Mouse (Mus musculus) brain, adult 10 weeks (tissue): Measurements from ENCODE around the gene Pla2g4d. TPM values are rescaled to one million over a fixed set of nuclear protein-coding genes. Genes with fewer than 3 reads are reported as not detected.

Source experiments
- polyA plus RNA-seq: library from polyadenylated mRNA; stranded (reverse); fragments of 350-450 nt; fragmentation: Illumina TruSeq; extraction: RNeasy Lipid Tissue Mini Kit (QIAGEN cat#74804); gene quantifications from one replicate; pipeline ENCODE4 v1.2.3, GENCODE M21; 2015; ENCODE audit warnings: low read depth, low replicate concordance

Pla2g4d gene
- polyA plus RNA-seq = not detected

DNA sequence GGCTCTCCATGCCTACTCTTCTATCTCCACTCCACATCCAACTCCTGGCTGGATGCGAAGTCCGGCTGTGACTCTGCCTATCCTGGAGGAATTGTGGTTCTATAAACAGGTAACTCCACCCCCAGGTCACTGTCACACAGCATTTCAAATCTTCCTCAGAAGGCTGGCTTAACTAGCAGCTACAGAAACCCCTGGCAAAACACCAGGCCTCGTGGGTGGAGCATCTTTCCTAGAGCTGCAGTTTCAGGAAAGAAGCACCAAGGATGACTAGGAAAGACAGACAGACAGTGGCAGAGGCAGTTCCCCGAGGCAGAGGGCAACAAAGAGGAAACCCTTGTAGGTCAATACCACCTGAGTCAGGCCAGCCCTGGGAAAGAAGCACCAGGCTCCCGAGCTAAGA lies at the start of gene Pla2g4d:
Pla2g4d (minus strand) TSS at position 203 of the 400 bp plus-strand sequence.

DNA sequence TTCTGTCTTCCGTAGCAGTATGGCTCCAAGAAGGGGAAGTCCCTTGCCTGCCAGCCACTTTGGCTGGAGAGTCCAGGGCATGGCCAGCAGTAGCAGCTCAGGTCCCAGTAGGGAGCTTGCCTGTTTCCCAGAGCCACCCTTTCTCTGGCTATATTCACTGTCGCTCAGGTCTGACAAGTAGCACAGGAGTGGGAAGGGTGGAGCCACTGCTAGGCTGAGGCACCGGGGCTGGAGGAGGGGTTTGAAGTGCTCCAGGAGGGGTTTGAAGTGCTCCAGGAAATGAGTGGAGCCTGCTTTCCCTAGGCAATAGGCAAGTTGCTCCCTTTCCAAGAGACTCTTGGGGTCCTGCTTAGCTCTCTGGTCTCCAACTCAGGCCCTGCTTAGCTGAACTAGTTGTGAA lies 25.0 kb upstream of the Pla2g4d start, which contains the start of gene Pla2g4f:
Pla2g4f (minus strand) TSS at position 190 of the 400 bp plus-strand sequence.

DNA sequence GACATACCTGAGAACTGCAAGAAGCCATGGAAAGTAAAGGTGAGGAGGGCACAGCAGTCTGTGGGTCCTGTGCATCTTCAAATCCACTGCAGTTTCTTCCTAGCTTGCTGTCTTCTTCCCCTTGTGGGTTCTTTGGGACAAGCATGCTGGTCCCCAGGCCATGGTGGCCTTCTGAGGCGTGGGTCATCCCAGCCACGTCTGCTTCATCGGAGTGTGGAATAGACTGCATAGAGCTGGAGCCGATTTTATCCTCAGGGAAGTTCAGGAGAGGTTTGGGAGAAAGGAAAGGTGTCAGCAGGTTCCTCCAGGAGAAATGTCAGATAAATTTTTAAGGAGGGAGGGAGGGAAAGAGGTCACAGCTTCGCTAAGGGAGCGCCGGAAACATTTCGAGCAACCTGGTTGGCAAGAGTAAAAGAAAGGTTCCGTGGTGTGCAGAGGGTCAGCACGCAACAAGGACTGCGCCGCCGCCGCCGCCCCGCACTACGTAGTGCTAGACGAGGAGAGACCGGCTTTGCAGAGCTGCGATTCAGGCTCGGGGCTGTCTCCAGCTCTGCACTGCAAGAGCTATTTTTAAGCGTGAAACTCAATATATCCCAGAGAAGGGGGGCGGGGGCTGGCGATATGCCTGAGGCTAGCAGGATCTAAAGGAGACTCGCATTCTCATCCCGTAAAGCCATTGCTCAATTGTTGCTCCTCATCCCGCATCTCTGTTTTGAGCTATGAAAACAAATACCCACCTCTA lies 44.1 kb downstream of the Pla2g4d start, which contains the start of gene Pla2g4e:
Pla2g4e (minus strand) TSS at position 657 of the 742 bp plus-strand sequence.

Other genes with a start within 250 kb of the Pla2g4d start
- 10.2 TPM for gene Ehd4, start 134.6 kb downstream of the Pla2g4d start, polyA plus RNA-seq
- gene Pla2g4e, start 43.9 kb downstream of the Pla2g4d start, polyA plus RNA-seq = 4.3 TPM
- not detected for gene Pla2g4f, start 25.0 kb upstream of the Pla2g4d start, polyA plus RNA-seq
- 44.6 TPM for gene Vps39, start 63.9 kb upstream of the Pla2g4d start, polyA plus RNA-seq
- 7.4 TPM for gene Ganc, start 114.7 kb upstream of the Pla2g4d start, polyA plus RNA-seq
- gene Tmem87a, start 114.9 kb upstream of the Pla2g4d start, polyA plus RNA-seq = 29.8 TPM
- gene Capn3, start 166.8 kb upstream of the Pla2g4d start, polyA plus RNA-seq = 4.4 TPM